Mouse (Mus musculus) embryonic facial prominence, embryonic 10.5 days (tissue): ENCODE results near the gene Zscan10. TPM values are rescaled to one million over a fixed set of nuclear protein-coding genes. Genes with fewer than 3 reads are reported as not detected.
A peak's percentile ranks its signal among the peaks of the same experiment; 100 is the strongest.
"Not testable (repeated sequence)": the region's sequence is repeated elsewhere in the genome, so short reads cannot be mapped to it uniquely, and the experiment has no call there.

ENCODE experiments used
- DNase-seq: peaks from one replicate; pipeline ENCODE4 v3.0.0-alpha.2; 2017; ENCODE audit warnings: low spot score
- H3K27ac ChIP-seq: fragments of 300-500 bp; sonication (generic); replicated peaks from 2 replicates; pipeline ENCODE4 v1.5.1; 2016; ENCODE audit warnings: mild to moderate bottlenecking
- H3K27me3 ChIP-seq: fragments of 300-500 bp; sonication (generic); replicated peaks from 2 replicates; pipeline ENCODE4 v1.6.1; 2016; ENCODE audit warnings: low read depth, mild to moderate bottlenecking; ENCODE audit not compliant: poor library complexity, severe bottlenecking
- H3K36me3 ChIP-seq: fragments of 300-500 bp; sonication (generic); replicated peaks from 2 replicates; pipeline ENCODE4 v1.6.1; 2016; ENCODE audit warnings: mild to moderate bottlenecking, moderate library complexity
- H3K4me1 ChIP-seq: fragments of 300-500 bp; sonication (generic); 2 replicates; pipeline ENCODE4 v1.6.1; 2016
- H3K4me3 ChIP-seq: fragments of 300-500 bp; sonication (generic); 2 replicates; pipeline ENCODE4 v1.5.1; 2016; ENCODE audit warnings: mild to moderate bottlenecking, moderate library complexity
- H3K9me3 ChIP-seq: fragments of 300-500 bp; sonication (generic); 2 replicates; pipeline ENCODE4 v1.6.1; 2016; ENCODE audit warnings: mild to moderate bottlenecking
- WGBS: fragments of 180-500 bp; shearing (Covaris S2); methylation state at CpG from one replicate; pipeline ENCODE4 v1.1.7; 2016; 5-methylcytosine and 5-hydroxymethylcytosine counted together
- polyA plus RNA-seq: library from polyadenylated mRNA; unstranded; fragments of >200 nt; fragmentation: Nextera tagmentation; extraction: Ambion mirVana; gene quantifications from 2 replicates; pipeline ENCODE4 v1.2.1, GENCODE M21; 2016

The Zscan10 gene
- polyA plus RNA-seq, 1 experiment from 2014 or later = 0.71 TPM

DNA sequence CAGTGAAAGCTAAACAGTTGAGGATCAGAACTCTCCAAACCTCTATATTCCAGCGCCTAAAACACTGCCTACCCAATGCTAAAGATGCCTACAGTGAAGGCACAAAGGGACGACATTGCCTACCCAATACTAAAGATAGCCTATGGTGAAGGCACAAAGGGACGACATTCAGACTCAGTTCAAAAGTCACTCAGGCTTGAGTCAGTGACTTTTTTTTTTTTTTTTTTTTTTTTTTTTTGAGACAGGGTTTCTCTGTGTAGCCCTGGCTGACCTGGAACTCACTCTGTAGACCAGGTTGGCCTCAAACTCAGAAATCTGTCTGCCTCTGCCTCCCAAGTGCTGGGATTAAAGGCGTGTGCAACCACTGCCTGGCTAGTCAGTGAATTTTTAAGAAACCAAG, 5.5 kb upstream of the Zscan10 start:
- not testable (repeated sequence) for H3K36me3 ChIP-seq, H3K27me3 ChIP-seq
- 77% methylated on average over 4 of the region's 4 CpGs for WGBS

DNA sequence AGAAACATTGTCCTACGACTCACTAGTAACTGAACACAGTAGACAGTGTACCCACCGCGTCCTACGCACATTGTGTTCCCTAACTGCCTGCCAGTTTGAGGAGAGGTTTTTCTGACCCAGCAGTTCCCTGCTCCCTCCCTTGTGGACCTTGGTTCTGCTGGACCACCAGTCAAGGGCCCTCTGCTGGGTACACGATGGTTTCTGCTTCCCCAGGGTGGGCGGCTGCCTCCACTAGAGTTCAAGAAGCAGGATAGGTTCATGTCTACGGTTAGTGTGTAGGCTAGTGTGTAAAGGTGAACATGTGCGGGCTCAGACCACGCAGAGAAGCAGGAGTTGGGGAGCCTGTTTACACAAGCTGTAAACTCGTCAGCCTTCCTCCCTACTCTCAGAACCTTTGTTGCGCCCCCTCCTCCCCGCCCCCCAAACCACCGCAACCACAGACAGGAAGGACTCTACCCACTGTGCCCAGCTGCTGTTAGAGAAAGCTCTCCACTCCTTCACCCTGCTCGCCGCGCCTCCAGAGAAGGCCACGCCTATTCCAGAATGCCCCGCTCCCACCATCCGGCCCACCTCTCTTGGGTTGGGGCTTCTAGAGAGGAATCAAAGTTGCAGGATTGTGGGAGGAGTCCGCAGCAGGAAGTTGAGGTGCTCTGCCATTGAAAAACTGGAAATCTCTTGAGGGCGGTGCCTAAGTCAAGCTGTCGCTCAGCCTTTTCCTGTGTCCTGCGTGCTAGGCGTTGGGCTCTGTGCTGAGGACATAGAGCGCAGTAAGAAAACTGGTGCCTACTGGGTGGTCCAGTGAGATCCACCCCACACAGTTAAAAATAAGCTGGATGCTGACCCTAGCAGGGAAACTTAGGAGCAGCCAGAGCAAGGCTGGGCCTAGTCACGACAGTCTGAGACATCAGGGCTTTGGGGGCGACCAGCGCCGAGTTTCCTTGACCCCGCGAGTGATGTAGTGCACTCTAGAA, 1.8 kb upstream of the Zscan10 start, which contains the start of gene Zfp13:
Zfp13 (minus strand) TSS at position 906 of the 971 bp plus-strand sequence.
- peak; percentile 93 for DNase-seq
- 9% methylated on average over 31 of the region's 31 CpGs for WGBS
- Histone ChIP-seq H3K27me3 (no peaks in the 10 kb centered on the region), H3K9me3 (no peaks in the 10 kb centered on the region), H3K36me3 (no peaks in the 10 kb centered on the region), H3K4me1 (peaks cover 39% of the 10 kb centered on the region), H3K27ac (peak within 1 kb of the TSS; percentile 90), H3K4me3 (peak within 1 kb of the TSS; percentile 58)

More for the DNA sequence above, 5.5 kb upstream of the Zscan10 start:
- not testable (repeated sequence) for H3K27ac ChIP-seq, H3K4me3 ChIP-seq, DNase-seq, H3K9me3 ChIP-seq
- H3K4me1 ChIP-seq = peaks cover 30% of the 10 kb centered on the region

DNA sequence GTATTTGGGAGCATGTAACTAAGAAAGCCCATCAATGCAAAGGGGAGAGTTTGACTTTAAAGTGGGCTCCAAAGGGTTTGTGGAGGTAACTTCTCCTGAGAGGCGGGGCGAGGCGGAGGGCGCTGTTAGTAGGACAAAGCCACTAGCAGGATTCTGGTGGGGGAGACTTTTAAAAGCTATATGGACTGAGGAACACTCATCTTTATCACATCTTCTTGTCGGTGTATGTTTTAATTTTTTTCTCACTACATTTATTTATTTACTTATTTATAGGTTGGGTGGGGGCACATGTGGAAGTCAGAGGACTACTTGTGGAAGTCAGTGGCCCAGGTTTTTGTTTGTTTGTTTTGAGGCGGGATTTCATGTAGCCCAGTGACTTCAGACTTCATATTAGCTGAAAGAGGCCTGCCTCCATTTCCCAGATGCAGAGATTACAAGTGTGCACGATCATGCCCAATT, 1.0 kb upstream of the Zscan10 start:
- no peaks in the 10 kb centered on the region for H3K27me3 ChIP-seq
- no peaks in the 10 kb centered on the region for H3K9me3 ChIP-seq
- DNase-seq = no peak
- peak overlapping the region; percentile 90 for H3K27ac ChIP-seq
- H3K4me1 ChIP-seq = peaks cover 39% of the 10 kb centered on the region
- 38% methylated on average over 7 of the region's 7 CpGs for WGBS
- no peaks in the 10 kb centered on the region for H3K36me3 ChIP-seq
- H3K4me3 ChIP-seq = peak overlapping the region; percentile 58

DNA sequence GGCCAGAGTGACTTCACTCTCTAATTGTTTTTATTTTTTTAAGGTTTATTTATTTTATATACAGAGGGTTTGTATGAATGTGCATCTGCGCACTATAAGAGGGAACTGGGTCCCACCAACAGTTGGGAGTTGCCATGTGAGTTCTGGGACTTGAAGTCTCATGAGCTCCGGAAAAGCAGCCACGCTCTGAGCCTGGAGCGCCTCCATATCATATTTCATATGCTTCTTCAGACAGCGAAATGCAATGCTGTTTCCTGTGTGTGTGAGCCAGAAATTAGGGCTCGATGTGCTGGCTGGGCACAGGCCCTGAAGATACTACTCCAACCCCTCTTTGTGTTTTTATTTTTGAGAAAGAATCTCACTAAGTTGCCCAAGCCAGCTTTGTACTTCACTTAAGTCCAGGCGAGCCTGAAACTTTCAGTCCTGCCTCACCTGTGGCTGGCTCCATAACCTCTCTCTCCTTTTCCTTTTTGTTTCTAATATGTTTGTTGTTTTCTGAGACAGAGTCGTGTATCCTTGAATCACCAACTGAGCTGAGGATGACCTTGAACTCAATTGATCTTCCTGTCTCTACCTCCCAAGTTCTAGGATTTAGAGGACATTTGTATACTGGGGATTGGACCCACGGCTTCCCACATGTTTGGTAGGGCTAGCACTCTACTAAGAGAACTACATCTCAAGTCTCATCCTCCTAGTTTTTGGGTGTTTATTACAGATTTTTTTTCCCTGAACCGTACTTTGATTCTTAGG, 1.4 kb downstream of the Zscan10 start:
- peak; percentile 22 for DNase-seq
- Histone ChIP-seq H3K9me3 (no peaks in the 10 kb centered on the region), H3K4me1 (peaks cover 39% of the 10 kb centered on the region), H3K4me3 (no peak overlapping the region), H3K27me3 (no peaks in the 10 kb centered on the region), H3K27ac (no peak overlapping the region), H3K36me3 (no peaks in the 10 kb centered on the region)
- WGBS = 36% methylated on average over 10 of the region's 10 CpGs

DNA sequence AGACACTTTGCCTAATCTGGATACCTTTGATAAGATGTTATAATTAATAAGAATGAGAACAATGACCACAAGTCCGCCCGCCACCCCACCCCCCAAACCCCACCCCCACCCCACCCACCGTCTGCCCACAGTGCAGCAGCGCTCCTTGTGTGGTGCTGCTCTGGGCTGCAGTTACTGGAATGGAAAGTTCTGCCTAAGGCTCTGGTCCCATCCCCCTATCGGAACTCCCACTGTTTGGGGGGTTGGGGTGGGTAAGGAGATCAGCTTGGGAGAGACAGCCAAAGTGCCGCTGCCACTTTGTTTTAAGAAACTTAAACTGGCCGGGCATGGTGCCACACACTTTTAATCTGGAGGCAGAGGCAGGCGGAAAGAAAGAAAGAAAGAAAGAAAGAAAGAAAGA, 2.4 kb downstream of the Zscan10 start:
- H3K4me3 ChIP-seq = no peak overlapping the region
- H3K36me3 ChIP-seq = no peaks in the 10 kb centered on the region
- H3K9me3 ChIP-seq = no peaks in the 10 kb centered on the region
- no peaks in the 10 kb centered on the region for H3K27me3 ChIP-seq
- no peak overlapping the region for H3K27ac ChIP-seq
- H3K4me1 ChIP-seq = peaks cover 37% of the 10 kb centered on the region
- DNase-seq = no peak
- 25% methylated on average over 8 of the region's 8 CpGs for WGBS

DNA sequence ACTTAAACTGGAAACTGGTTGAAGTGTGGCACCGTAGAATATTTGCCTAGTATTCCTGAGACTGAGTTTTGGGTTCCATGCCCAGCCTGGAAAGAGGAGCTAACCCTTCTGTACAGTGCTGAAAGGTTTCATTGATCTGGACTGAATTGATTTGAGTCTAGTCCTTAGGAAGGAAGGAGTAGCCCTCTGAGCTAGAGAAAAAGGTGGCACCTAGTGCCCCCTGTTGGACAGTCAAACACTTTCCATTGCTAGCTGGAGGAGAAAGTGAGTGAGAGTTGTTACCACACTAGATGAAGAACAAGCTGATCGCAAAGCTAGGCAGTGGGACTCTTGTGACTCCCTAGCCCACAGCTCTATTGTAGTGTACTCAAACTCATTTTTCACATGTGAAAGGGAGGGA, 2.9 kb downstream of the Zscan10 start:
- no peak overlapping the region for H3K27ac ChIP-seq
- peaks cover 33% of the 10 kb centered on the region for H3K4me1 ChIP-seq
- H3K4me3 ChIP-seq = no peak overlapping the region
- no peaks in the 10 kb centered on the region for H3K27me3 ChIP-seq
- H3K36me3 ChIP-seq = no peaks in the 10 kb centered on the region
- no peaks in the 10 kb centered on the region for H3K9me3 ChIP-seq
- 58% methylated on average over 2 of the region's 2 CpGs for WGBS
- DNase-seq = peak; percentile 39

DNA sequence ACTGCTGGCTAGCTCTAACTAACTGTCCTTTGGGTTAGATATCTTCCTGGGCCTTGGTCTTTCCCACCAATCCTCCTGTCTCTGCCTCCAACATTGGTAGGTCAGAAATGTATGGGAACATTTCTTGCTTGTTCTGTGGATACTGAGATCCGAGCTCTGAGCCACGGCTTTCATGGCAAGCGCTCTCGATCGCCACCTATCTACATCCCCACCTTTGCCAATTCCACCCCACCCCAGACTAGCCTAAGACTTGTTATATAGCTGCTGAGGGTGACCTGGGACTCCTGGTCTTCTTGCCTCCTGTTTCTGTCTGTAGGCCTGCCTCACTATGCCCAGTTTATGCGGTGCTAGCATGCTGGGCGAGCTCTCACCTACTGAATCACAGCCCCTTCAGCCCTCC, 3.7 kb downstream of the Zscan10 start:
- Histone ChIP-seq H3K4me1 (peaks cover 26% of the 10 kb centered on the region), H3K27me3 (no peaks in the 10 kb centered on the region), H3K4me3 (no peak overlapping the region), H3K9me3 (no peaks in the 10 kb centered on the region), H3K27ac (no peak overlapping the region), H3K36me3 (no peaks in the 10 kb centered on the region)
- 80% methylated on average over 7 of the region's 7 CpGs for WGBS
- no peak for DNase-seq

DNA sequence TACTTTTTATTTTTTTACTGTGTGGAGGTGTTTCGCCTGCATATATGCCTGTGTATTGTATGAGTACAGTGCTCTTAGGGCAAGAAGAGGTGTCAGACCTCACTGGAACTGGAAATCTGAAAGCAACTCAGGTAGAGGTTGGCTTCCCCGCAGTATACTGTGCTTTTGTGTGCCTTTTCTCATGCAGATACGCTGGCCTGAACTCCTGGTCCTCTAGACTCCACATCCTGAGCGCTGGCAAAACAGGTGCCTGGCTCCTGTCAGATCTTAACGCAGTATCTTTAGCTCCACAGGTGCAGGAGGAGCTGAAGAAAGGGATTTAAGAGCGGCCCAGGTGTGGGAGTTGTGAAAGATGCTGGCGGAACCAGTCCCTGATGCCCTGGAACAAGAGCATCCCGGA, 4.6 kb downstream of the Zscan10 start:
- Histone ChIP-seq H3K27me3 (no peaks in the 10 kb centered on the region), H3K4me3 (no peak overlapping the region), H3K4me1 (peaks cover 19% of the 10 kb centered on the region), H3K36me3 (no peaks in the 10 kb centered on the region), H3K9me3 (no peaks in the 10 kb centered on the region), H3K27ac (no peak overlapping the region)
- WGBS = 84% methylated on average over 8 of the region's 8 CpGs
- DNase-seq = no peak

DNA sequence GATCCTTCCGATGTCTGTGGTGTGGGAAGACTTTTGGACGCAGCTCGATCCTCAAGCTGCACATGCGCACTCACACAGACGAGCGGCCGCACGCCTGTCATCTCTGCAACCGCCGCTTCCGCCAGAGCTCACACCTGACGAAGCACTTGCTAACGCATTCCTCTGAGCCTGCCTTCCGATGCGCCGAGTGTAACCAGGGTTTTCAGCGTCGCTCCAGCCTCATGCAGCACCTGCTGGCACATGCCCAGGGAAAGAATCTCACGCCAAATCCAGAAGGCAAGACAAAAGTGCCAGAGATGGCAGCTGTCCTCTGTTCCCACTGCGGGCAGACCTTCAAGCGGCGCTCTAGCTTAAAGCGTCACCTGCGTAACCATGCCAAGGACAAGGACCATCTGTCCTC, 9.0 kb downstream of the Zscan10 start:
- no peak for DNase-seq
- Histone ChIP-seq H3K4me1 (no peaks in the 10 kb centered on the region), H3K36me3 (no peaks in the 10 kb centered on the region), H3K9me3 (no peaks in the 10 kb centered on the region), H3K27me3 (no peaks in the 10 kb centered on the region), H3K27ac (no peak overlapping the region), H3K4me3 (no peak overlapping the region)
- WGBS = 94% methylated on average over 24 of the region's 24 CpGs

DNA sequence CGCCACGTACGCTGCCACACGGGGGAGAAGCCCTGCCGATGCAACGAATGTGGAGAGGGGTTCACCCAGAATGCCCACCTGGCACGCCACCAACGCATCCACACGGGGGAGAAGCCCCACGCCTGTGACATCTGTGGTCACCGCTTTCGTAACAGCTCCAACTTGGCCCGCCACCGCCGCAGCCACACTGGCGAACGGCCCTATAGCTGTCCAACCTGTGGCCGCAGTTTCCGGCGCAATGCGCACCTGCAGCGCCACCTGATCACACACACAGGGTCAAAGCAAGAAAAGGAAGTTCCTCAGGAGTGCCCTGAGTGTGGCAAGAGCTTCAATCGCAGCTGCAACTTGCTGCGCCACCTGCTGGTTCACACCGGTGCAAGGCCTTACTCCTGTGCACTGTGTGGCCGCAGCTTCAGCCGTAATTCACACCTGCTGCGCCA, 9.7 kb downstream of the Zscan10 start:
- Histone ChIP-seq H3K27ac (no peak overlapping the region), H3K4me1 (no peaks in the 10 kb centered on the region), H3K4me3 (no peak overlapping the region), H3K27me3 (no peaks in the 10 kb centered on the region), H3K9me3 (no peaks in the 10 kb centered on the region), H3K36me3 (no peaks in the 10 kb centered on the region)
- WGBS = 88% methylated on average over 28 of the region's 28 CpGs
- peak; percentile 57 for DNase-seq

DNA sequence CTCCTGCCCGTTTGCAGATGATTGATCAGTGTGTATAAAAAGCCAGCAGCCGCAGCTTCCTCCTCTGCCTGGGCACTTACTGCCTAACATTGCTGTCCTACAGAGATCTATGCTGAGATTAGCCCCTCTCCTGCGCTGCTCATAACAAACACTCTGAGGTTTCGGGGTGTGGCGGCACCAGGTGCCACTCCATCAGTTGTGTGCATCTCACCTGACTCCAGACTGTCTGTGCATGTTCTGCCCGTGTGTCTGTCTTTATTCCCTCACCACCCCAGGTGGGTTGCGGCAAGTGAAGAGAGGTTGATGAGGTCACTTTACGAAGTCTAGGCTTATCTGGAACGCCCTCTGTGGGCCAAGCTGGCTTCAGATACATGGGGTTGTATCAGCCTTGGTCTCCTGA, 16.4 kb downstream of the Zscan10 start:
- Histone ChIP-seq H3K27ac (no peak overlapping the region), H3K4me3 (no peak overlapping the region), H3K9me3 (no peaks in the 10 kb centered on the region), H3K36me3 (no peaks in the 10 kb centered on the region), H3K27me3 (0 out of 2 replicates have a peak, but pooled peaks cover 5% of the 10 kb centered on the region), H3K4me1 (no peaks in the 10 kb centered on the region)
- 62% methylated on average over 9 of the region's 9 CpGs for WGBS
- DNase-seq = no peak

DNA sequence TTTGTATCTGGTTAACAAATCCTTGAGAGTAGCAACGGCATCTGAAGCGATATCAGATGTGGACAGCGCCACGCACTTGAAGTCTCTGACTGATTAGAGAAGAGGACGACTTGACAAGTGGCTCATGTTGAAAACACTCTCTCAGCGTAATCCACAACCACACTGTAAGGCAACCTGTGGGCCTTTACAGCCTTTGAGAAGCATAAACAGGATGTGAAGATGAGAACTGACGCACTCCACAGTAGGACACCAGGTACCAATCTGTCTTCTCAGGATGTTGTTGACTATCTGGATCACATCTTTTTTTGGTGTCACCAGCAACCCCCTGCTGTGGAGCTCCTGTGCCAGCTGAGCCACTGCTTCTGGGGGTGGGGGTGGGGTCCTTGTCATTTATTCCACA, 19.7 kb downstream of the Zscan10 start:
- Histone ChIP-seq H3K4me1 (no peaks in the 10 kb centered on the region), H3K27me3 (0 out of 2 replicates have a peak, but pooled peaks cover 5% of the 10 kb centered on the region), H3K4me3 (no peak overlapping the region), H3K9me3 (no peaks in the 10 kb centered on the region), H3K36me3 (no peaks in the 10 kb centered on the region), H3K27ac (no peak overlapping the region)
- no peak for DNase-seq
- 83% methylated on average over 7 of the region's 7 CpGs for WGBS
